Mouse (Mus musculus): ENCODE measurements around the gene Scfd2.

- TF ChIP-seq CTCF (IDR thresholded peaks at IDR 0.05; ENCODE audit: extremely low read depth, insufficient read length, insufficient replicate concordance, low read depth, low read length), result no peak
- TF ChIP-seq POLR2A (IDR thresholded peaks at IDR 0.05; ENCODE audit: low read depth, low read length), result no peak
These were observed 288.9 kb downstream of the Scfd2 start for GRCm38 (mm10) chr5:74242654-74243053.

Measured in small intestine, adult 2 months (tissue).